Mouse (Mus musculus) MEL (cell line): ENCODE results near the gene Prr5l. TPM values are rescaled to one million over a fixed set of nuclear protein-coding genes. Genes with fewer than 3 reads are reported as not detected.
"Not testable (repeated sequence)": the region's sequence is repeated elsewhere in the genome, so short reads cannot be mapped to it uniquely, and the experiment has no call there.

ENCODE experiments used
- DNase-seq: peaks from one replicate; pipeline ENCODE4 v3.0.0; 2011; ENCODE audit warnings: low read depth, low spot score
- H3K27ac ChIP-seq: 2 replicates; pipeline ENCODE4 v1.5.1; 2012; ENCODE audit warnings: low read depth, mild to moderate bottlenecking, control low read depth, low read length, moderate library complexity; ENCODE audit not compliant: control insufficient read depth
- H3K27me3 ChIP-seq, 2 experiments: fragments of 150-350 bp in 1 of 2; sonication (generic) in 1 of 2; 2 replicates each; pipeline ENCODE4 v1.6.1; 2012; ENCODE audit warnings: low read length in 2 of 2, mild to moderate bottlenecking in 2 of 2, improper control_type of control experiment in 1 of 2, moderate library complexity in 1 of 2; ENCODE audit not compliant: insufficient read depth in 2 of 2, control insufficient read depth in 1 of 2
- H3K36me3 ChIP-seq, 2 experiments: 2 replicates each; pipeline ENCODE4 v1.6.1; 2012 to 2014; ENCODE audit warnings: low read length in 2 of 2, improper control_type of control experiment in 1 of 2, inconsistent platforms in 1 of 2, mild to moderate bottlenecking in 1 of 2; ENCODE audit not compliant: insufficient read depth in 2 of 2, control insufficient read depth in 1 of 2
- H3K4me1 ChIP-seq, 2 experiments: fragments of 150-350 bp in 1 of 2; sonication (generic) in 1 of 2; 2 replicates each; pipeline ENCODE4 v1.6.1; 2012; ENCODE audit warnings: low read length in 2 of 2, improper control_type of control experiment in 1 of 2, mild to moderate bottlenecking in 1 of 2; ENCODE audit not compliant: insufficient read depth in 2 of 2, control insufficient read depth in 1 of 2
- H3K4me3 ChIP-seq, 2 experiments: fragments of 150-350 bp in 1 of 2; sonication (generic) in 1 of 2; 2 replicates each; pipeline ENCODE4 v1.5.1; 2012; ENCODE audit warnings: low read depth in 2 of 2, low read length in 2 of 2, mild to moderate bottlenecking in 2 of 2, moderate library complexity in 2 of 2, control low read depth in 1 of 2, improper control_type of control experiment in 1 of 2; ENCODE audit not compliant: control insufficient read depth in 1 of 2, insufficient read depth in 1 of 2
- H3K79me2 ChIP-seq: 2 replicates; pipeline ENCODE4 v1.6.1; 2012; ENCODE audit warnings: mild to moderate bottlenecking, low read length, moderate library complexity; ENCODE audit not compliant: control insufficient read depth, poor library complexity, insufficient read depth
- H3K9ac ChIP-seq: 2 replicates; pipeline ENCODE4 v1.6.1; 2012; ENCODE audit warnings: low read depth, mild to moderate bottlenecking, control low read depth, low read length, moderate library complexity; ENCODE audit not compliant: control insufficient read depth, poor library complexity, severe bottlenecking
- H3K9me3 ChIP-seq: fragments of 150-350 bp; sonication (generic); replicated peaks from 2 replicates; pipeline ENCODE4 v1.6.1; 2012; ENCODE audit warnings: mild to moderate bottlenecking, low read length, improper control_type of control experiment, moderate library complexity; ENCODE audit not compliant: insufficient read depth
- BHLHE40 ChIP-seq: IDR thresholded peaks from 2 replicates; pipeline ENCODE4 v1.6.1; 2012; ENCODE audit warnings: low read depth, mild to moderate bottlenecking, inconsistent platforms, low read length, improper control_type of control experiment, borderline replicate concordance
- CHD1 ChIP-seq: IDR thresholded peaks from 2 replicates; pipeline ENCODE4 v1.6.1; 2012; ENCODE audit warnings: low read depth, mild to moderate bottlenecking, inconsistent platforms, low read length, improper control_type of control experiment
- E2F4 ChIP-seq: IDR thresholded peaks from 2 replicates; pipeline ENCODE4 v1.6.1; 2011; ENCODE audit warnings: low read depth, low read length, improper control_type of control experiment, borderline replicate concordance
- ELF1 ChIP-seq: IDR thresholded peaks from 2 replicates; pipeline ENCODE4 v1.6.1; 2014; ENCODE audit warnings: low read depth, mild to moderate bottlenecking, inconsistent platforms, low read length, improper control_type of control experiment, moderate library complexity
- EP300 ChIP-seq, 2 experiments: IDR thresholded peaks; 2 replicates each; pipeline ENCODE4 v1.6.1; 2011; ENCODE audit warnings: improper control_type of control experiment in 2 of 2, low read length in 2 of 2, low read depth in 1 of 2, mild to moderate bottlenecking in 1 of 2
- JUND ChIP-seq: IDR thresholded peaks from 2 replicates; pipeline ENCODE4 v1.6.1; 2011; ENCODE audit warnings: low read depth, mild to moderate bottlenecking, improper control_type of control experiment, low read length
- MAFK ChIP-seq: IDR thresholded peaks from 2 replicates; pipeline ENCODE4 v1.6.1; 2011; ENCODE audit warnings: low read depth, mild to moderate bottlenecking, low read length, improper control_type of control experiment, borderline replicate concordance
- MAX ChIP-seq: IDR thresholded peaks from 2 replicates; pipeline ENCODE4 v1.6.1; 2011; ENCODE audit warnings: low read length, improper control_type of control experiment
- MAZ ChIP-seq: IDR thresholded peaks from 2 replicates; pipeline ENCODE4 v1.6.1; 2012; ENCODE audit warnings: low read depth, mild to moderate bottlenecking, inconsistent platforms, low read length, improper control_type of control experiment
- MXI1 ChIP-seq: IDR thresholded peaks from 2 replicates; pipeline ENCODE4 v1.6.1; 2011; ENCODE audit warnings: mild to moderate bottlenecking, low read depth, low read length, improper control_type of control experiment
- NELFE ChIP-seq: IDR thresholded peaks from 2 replicates; pipeline ENCODE4 v1.6.1; 2011; ENCODE audit warnings: low read depth, low read length, improper control_type of control experiment
- NRF1 ChIP-seq: IDR thresholded peaks from 2 replicates; pipeline ENCODE4 v1.6.1; 2014; ENCODE audit warnings: low read depth, mild to moderate bottlenecking, inconsistent platforms, low read length, improper control_type of control experiment, moderate library complexity; ENCODE audit not compliant: poor library complexity, insufficient read depth, severe bottlenecking
- POLR2A ChIP-seq, 2 experiments: IDR thresholded peaks; 2 replicates each; pipeline ENCODE4 v1.6.1; 2011 to 2012; ENCODE audit warnings: low read length in 2 of 2, mild to moderate bottlenecking in 2 of 2, control low read depth in 1 of 2, improper control_type of control experiment in 1 of 2, low read depth in 1 of 2, moderate library complexity in 1 of 2; ENCODE audit not compliant: control insufficient read depth in 1 of 2, insufficient read depth in 1 of 2, poor library complexity in 1 of 2
- POLR2AphosphoS5 ChIP-seq: IDR thresholded peaks from 2 replicates; pipeline ENCODE4 v1.6.1; 2012; ENCODE audit warnings: low read depth, borderline replicate concordance, mild to moderate bottlenecking, inconsistent platforms, low read length, moderate library complexity, mixed read lengths
- RCOR1 ChIP-seq: IDR thresholded peaks from 2 replicates; pipeline ENCODE4 v1.6.1; 2012; ENCODE audit warnings: low read depth, mild to moderate bottlenecking, inconsistent platforms, low read length, improper control_type of control experiment
- SIN3A ChIP-seq: IDR thresholded peaks from 2 replicates; pipeline ENCODE4 v1.6.1; 2012; ENCODE audit warnings: low read length, improper control_type of control experiment, inconsistent platforms
- TAL1 ChIP-seq: IDR thresholded peaks from 2 replicates; pipeline ENCODE4 v1.6.1; 2012; ENCODE audit warnings: mild to moderate bottlenecking, inconsistent platforms, low read length, moderate library complexity, mixed read lengths
- TCF12 ChIP-seq: IDR thresholded peaks from 2 replicates; pipeline ENCODE4 v1.6.1; 2014; ENCODE audit warnings: low read depth, mild to moderate bottlenecking, inconsistent platforms, low read length, improper control_type of control experiment, moderate library complexity
- ZKSCAN1 ChIP-seq: IDR thresholded peaks from 2 replicates; pipeline ENCODE4 v1.6.1; 2012; ENCODE audit warnings: low read depth, mild to moderate bottlenecking, inconsistent platforms, low read length, improper control_type of control experiment, moderate library complexity
- ZMIZ1 ChIP-seq: IDR thresholded peaks from 2 replicates; pipeline ENCODE4 v1.6.1; 2012; ENCODE audit warnings: low read depth, mild to moderate bottlenecking, inconsistent platforms, low read length, improper control_type of control experiment, moderate library complexity
- polyA plus RNA-seq, 2 experiments: library from polyadenylated mRNA; stranded (reverse) in 1 of 2; unstranded in 1 of 2; fragments of >175 nt in 1 of 2; fragments of >200 nt in 1 of 2; gene quantifications; 2 replicates each; pipeline versions ENCODE4 v1.2.1 to v1.2.4; 2012; ENCODE audit warnings: low replicate concordance in 2 of 2, low read depth in 1 of 2; ENCODE audit not compliant: insufficient read length in 2 of 2, insufficient read depth in 1 of 2, missing spikeins in 1 of 2
- total RNA-seq: library from RNA; depleted of rRNA; stranded (reverse); fragments of 300-350 nt; gene quantifications from 2 replicates; pipeline ENCODE4 v1.2.3, GENCODE M21; 2012

The Prr5l gene
- total and polyA plus RNA-seq, 3 experiments = 0.04 TPM; not detected in 2

DNA sequence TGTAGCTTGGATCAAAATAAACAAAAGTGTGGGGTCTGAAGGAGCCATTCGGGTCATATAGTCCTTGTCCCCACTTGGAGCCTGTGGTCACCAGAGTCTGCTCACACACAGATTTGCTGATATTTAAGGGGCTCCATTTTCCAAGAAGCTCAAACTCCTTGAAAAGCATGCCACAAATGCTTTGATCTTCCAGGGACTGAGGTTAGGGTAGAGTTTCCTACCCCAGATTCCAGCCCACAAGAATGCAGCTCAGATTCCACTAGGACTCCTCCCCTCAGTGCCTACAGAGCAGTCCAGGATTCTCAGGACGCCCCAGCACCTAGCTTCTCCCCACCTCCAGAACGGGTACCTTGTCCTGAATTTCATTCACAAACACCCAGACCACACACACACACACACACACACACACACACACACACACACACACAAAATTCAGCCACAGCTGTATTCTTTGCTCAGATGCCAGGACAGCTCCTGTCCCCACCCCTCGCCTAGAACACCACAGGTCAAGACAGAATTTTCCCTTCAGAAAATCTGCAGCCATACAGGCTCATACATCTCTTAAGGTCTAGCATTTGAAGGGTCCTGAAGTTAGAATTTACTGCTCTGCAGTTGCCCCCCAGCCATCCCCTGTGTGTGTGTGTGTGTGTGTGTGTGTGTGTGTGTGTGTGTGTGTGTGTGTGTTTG is 131.4 kb downstream of the Prr5l start:
- no peaks in the 10 kb centered on the region for H3K79me2 ChIP-seq
- no peak overlapping the region for H3K9ac ChIP-seq
- H3K27me3 ChIP-seq = peaks cover 3 to 10% of the 10 kb centered on the region in 2 experiments; a peak in 3 of 4 replicates
- TF ChIP-seq SIN3A (no peak), NELFE (no peak), ELF1 (no peak), POLR2AphosphoS5 (no peak), ZKSCAN1 (no peak), POLR2A (IDR thresholded peaks at IDR 0.05; ENCODE audit: control insufficient read depth in 1 of 2, insufficient read depth in 1 of 2, low read depth in 1 of 2, low read length in 2 of 2, poor library complexity in 1 of 2) (no peak), TCF12 (no peak), NRF1 (no peak), BHLHE40 (no peak), EP300 (IDR thresholded peaks at IDR 0.05; ENCODE audit: low read depth in 1 of 2, low read length in 2 of 2) (no peak), JUND (no peak), MAX (no peak), MXI1 (no peak), RCOR1 (no peak), ZMIZ1 (no peak), CHD1 (no peak)
- no peaks in the 10 kb centered on the region for H3K36me3 ChIP-seq
- DNase-seq = no peak
- H3K4me3 ChIP-seq = no peak overlapping the region
- H3K4me1 ChIP-seq = no peaks in the 10 kb centered on the region
- no peak overlapping the region for H3K27ac ChIP-seq
- H3K9me3 ChIP-seq = no peaks in the 10 kb centered on the region

DNA sequence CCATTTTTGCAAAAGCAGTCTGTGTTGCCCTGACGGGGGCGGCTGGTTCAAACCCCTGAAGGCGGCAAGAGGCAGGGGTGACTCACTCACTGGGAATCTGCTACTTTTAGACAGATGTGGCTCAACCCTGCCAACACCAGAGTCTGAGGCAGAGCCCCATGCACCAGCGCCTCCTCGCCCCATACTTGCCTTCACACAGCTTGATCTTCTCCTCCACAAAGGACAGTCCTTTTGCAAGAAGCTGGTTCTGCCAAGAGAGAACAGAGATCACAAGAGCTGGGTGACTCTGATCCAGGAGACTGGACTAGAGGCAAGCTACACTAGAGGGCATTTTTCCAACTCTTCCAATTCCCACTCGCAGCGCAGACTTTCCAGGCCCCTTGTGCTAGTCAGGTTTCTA is 136.3 kb downstream of the Prr5l start:
- no peak for TF ChIP-seq MXI1
- TF ChIP-seq MAZ = no peak
- no peak for TF ChIP-seq E2F4
- no peak for TF ChIP-seq TAL1
- TF ChIP-seq MAFK = no peak
- TF ChIP-seq, all 39 proteins: peak for 0

DNA sequence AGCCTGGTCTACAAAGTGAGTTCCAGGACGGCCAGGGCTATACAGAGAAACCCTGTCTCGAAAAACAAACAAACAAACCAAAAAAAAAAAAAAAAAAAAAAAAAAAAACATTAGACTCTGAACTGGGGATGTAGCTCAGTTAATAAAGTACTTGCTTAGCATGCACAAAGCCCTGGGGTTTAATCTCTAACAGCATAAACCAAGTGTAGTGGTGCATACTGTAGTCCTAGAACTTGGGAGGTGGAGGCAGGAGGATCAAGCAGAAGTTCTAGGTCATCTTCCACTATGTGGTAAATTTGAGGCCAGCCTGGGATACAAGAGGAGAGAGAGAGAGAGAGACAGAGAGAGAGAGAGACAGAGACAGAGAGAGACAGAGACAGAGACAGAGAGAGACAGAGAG is 137.2 kb downstream of the Prr5l start:
- not testable (repeated sequence) for H3K4me3 ChIP-seq, H3K9me3 ChIP-seq, H3K36me3 ChIP-seq, H3K27ac ChIP-seq, H3K9ac ChIP-seq, H3K4me1 ChIP-seq, H3K27me3 ChIP-seq, H3K79me2 ChIP-seq, DNase-seq

More for the DNA sequence above, 136.3 kb downstream of the Prr5l start:
- peaks cover 4 to 10% of the 10 kb centered on the region in 2 experiments; a peak in 3 of 4 replicates for H3K27me3 ChIP-seq
- no peaks in the 10 kb centered on the region for H3K79me2 ChIP-seq
- no peaks in the 10 kb centered on the region for H3K9me3 ChIP-seq
- no peak for DNase-seq
- no peaks in the 10 kb centered on the region for H3K36me3 ChIP-seq
- H3K27ac ChIP-seq = no peak overlapping the region
- H3K4me1 ChIP-seq = no peaks in the 10 kb centered on the region
- no peak overlapping the region for H3K9ac ChIP-seq
- no peak overlapping the region for H3K4me3 ChIP-seq
